ENCODE assay signal across 12 mouse cellular contexts in the genomic region with DNA sequence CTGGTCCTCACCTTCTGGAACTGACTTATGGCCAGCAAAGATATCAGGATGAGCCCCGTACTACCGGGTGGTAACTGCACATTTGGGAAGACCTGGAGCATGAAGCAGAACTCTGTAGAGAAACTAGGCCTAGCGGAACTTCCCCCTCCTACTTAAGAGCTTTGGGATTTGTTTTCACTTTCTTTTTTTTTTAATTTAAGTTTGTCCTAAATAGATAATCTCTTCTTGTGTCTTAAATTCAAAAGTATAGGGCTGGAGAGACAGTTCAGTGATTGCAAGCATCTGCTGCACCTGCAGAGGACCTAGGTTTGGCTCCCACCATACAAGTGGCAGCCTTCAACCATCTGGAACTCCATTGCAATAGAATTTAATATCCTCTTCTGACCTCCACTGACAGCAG. TPM values are rescaled to one million over a fixed set of nuclear protein-coding genes. Genes with fewer than 3 reads are reported as not detected.
DNase-seq lines count a peak whose midpoint lies in the region; ATAC-seq and TF ChIP-seq lines count a peak whose summit lies in the region.
"Had no signal": no experiment of that assay in that cellular context is flagged by ENCODE, and none has a peak within 500 bp of the region (broad histone marks: within the 10 kb centered on the region; RNA-seq: fewer than 3 reads in every experiment).

A gene (minus strand): TSS at position 101 of the 400 bp plus-strand sequence.

- H3K36me3 ChIP-seq in hindbrain, embryonic 14.5 days (replicated peaks; ENCODE audit: control insufficient read depth, insufficient read depth): no peaks in the 10 kb centered on the region
- H3K36me3 ChIP-seq in stomach, postnatal 0 days (ENCODE audit: control insufficient read depth, insufficient read depth, low read length): no peaks in the 10 kb centered on the region

- H3K27me3 ChIP-seq in hindbrain, embryonic 14.5 days (ENCODE audit: control insufficient read depth, insufficient read depth, low read length): no peaks in the 10 kb centered on the region
- no peaks in the 10 kb centered on the region for H3K27me3 ChIP-seq in stomach, postnatal 0 days (ENCODE audit: control insufficient read depth, insufficient read depth, low read length)

- H3K27ac ChIP-seq in hindbrain, embryonic 14.5 days: no peak within 1 kb of the TSS
- H3K27ac ChIP-seq in stomach, postnatal 0 days (replicated peaks): no peak within 1 kb of the TSS

- no peak for DNase-seq in gastrocnemius, postnatal 10 days
- DNase-seq in gastrocnemius, postnatal 25 days: no peak
- no peak for DNase-seq in urinary bladder, adult 2 months (ENCODE audit: low spot score)
- DNase-seq in urinary bladder, postnatal 4 days (ENCODE audit: low spot score in 2 of 2): no peak
- DNase-seq in hindbrain, embryonic 14.5 days (ENCODE audit: low spot score): no peak
- DNase-seq in stomach, postnatal 0 days (ENCODE audit: low spot score): no peak
- DNase-seq in right cerebral cortex, postnatal 4 days: no peak
- DNase-seq in B cell, adult 2 months: no peak
- DNase-seq: embryo, embryonic 11 days; kidney, adult 11 months; lung, postnatal 4 days had no signal

- no peak for TF ChIP-seq EP300 in stomach, postnatal 0 days (optimal IDR thresholded peaks at IDR 0.05)

- ATAC-seq in hindbrain, embryonic 14.5 days (ENCODE audit: low FRiP score): no peak
- no peak for ATAC-seq in stomach, postnatal 0 days (ENCODE audit: low FRiP score, low TSS enrichment)
- ATAC-seq: CD4-positive, CD25-positive, alpha-beta regulatory T cell, adult 4 months had no signal

- no peak within 1 kb of the TSS for H3K4me3 ChIP-seq in hindbrain, embryonic 14.5 days (replicated peaks; ENCODE audit: low read length)
- no peak within 1 kb of the TSS for H3K4me3 ChIP-seq in stomach, postnatal 0 days (ENCODE audit: low read depth, low read length)

- TF ChIP-seq CTCF in stomach, postnatal 0 days (IDR thresholded peaks at IDR 0.05; ENCODE audit: low read depth): no peak

- H3K9ac ChIP-seq in hindbrain, embryonic 14.5 days: no peak within 1 kb of the TSS
- no peak within 1 kb of the TSS for H3K9ac ChIP-seq in stomach, postnatal 0 days (ENCODE audit: low read length)

- H3K4me1 ChIP-seq in hindbrain, embryonic 14.5 days (replicated peaks; ENCODE audit: control insufficient read depth, insufficient read depth, low read length): no peaks in the 10 kb centered on the region
- H3K4me1 ChIP-seq in stomach, postnatal 0 days (replicated peaks; ENCODE audit: control insufficient read depth, insufficient read depth): no peaks in the 10 kb centered on the region

- no peaks in the 10 kb centered on the region for H3K9me3 ChIP-seq in hindbrain, embryonic 14.5 days (ENCODE audit: control insufficient read depth, low read length)
- H3K9me3 ChIP-seq in stomach, postnatal 0 days (ENCODE audit: control insufficient read depth, low read length): no peaks in the 10 kb centered on the region

- WGBS in hindbrain, embryonic 14.5 days: 86% methylated on average over 3 of the region's 3 CpGs
- 93% methylated on average over 3 of the region's 3 CpGs for WGBS in stomach, postnatal 0 days

- no peak within 1 kb of the TSS for H3K4me2 ChIP-seq in hindbrain, embryonic 14.5 days (replicated peaks)
- peak within 1 kb of the TSS; percentile 15; the same call in 1 of the 2 replicates for H3K4me2 ChIP-seq in stomach, postnatal 0 days (replicated peaks; ENCODE audit: low read depth)

RNA-seq across cellular contexts. Expression of the gene that starts here (rescaled TPM):
- 10 to 100 TPM; 10.1 to 14.5 TPM for total RNA-seq in gastrocnemius, postnatal 10 days (2021)
- total RNA-seq in gastrocnemius, postnatal 25 days (2021): 1 to 10 TPM; 6.7 to 8.8 TPM
- polyA plus RNA-seq in urinary bladder, adult 2 months (2012; rRNA removed): 48.8 and 53.3 TPM in 2 replicates
- 12.6 and 13.7 TPM in 2 replicates for polyA plus RNA-seq in hindbrain, embryonic 14.5 days (2014; fragmentation: Nextera tagmentation; extraction: Ambion mirVana)
- 25.7 and 27.9 TPM in 2 replicates for polyA plus RNA-seq in stomach, postnatal 0 days (2015; fragmentation: Nextera tagmentation; extraction: Ambion mirVana)
